Mouse (Mus musculus): ENCODE results near the gene Cd80.
"Not testable (repeated sequence)": the region's sequence is repeated elsewhere in the genome, so short reads cannot be mapped to it uniquely, and the experiment has no call there.

Gene Cd80

GRCm38 (mm10) chr16:38471697-38472506, 16.5 kb downstream of the Cd80 start:
- DNase-seq (ENCODE audit: extremely low read depth, low read depth), result no peak

DNA sequence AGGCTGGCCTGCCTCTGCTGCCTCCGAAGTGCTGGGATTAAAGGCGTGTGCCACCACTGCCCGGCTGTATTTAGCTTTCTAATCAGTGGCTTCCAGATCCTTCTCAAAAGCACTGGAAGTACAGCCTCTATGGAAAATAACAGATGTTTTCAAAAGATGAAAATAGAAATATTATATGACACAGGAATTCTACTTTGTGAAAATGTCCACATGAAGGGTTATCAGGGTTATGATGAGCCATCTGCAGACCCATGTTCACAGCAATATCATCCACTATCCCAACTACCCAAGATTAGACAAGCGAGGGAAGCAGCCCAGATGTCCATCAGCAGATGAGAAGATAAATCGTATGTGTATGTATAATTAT, 17.1 kb downstream of the Cd80 start:
- DNase-seq (ENCODE audit: extremely low read depth, low read depth), result no peak

DNA sequence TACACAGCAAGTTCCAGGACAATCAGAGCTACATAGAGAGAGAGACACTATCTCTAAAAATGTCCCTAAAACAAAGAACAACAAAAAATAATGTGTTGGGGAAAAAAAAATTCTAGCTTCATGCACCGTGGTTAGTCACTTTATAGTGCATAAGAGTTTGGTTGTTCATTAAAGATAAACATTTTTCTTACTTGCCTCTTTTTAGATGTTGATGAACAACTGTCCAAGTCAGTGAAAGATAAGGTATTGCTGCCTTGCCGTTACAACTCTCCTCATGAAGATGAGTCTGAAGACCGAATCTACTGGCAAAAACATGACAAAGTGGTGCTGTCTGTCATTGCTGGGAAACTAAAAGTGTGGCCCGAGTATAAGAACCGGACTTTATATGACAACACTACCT, 18.3 kb downstream of the Cd80 start:
- DNase-seq (ENCODE audit: extremely low read depth, low read depth), result no peak

DNA sequence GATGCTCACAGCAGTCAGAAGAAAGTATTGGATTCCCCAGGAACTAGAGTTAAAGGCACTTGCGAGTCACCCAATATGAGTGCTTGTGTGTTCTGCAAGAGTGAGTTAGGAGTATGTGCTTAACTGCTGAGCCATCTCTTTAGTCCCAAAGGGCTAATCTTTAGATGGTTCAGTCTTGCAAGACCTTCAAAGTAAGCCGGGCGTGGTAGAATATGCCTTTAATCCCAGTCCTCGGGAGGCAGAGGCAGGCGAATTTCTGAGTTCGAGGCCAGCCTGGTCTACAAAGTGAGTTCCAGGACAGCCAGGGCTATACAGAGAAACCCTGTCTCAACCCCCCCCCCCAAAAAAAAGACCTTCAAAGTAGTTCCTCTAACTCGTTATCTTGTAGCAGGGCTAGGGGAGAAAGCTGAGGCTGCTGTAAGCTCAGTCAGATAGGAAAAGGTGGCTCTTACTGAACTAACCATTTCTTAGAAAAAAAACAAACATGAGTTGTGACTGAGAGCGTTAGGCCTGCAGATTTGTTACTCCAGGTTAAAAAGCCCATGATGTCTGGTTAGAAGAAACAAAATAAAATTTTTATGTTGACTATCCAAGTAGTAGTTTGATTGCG, 19.4 kb downstream of the Cd80 start:
- no peak for DNase-seq (ENCODE audit: extremely low read depth, low read depth)

- DNase-seq (ENCODE audit: extremely low read depth, low read depth), result no peak
Observed at GRCm38 (mm10) chr16:38475681-38476311, 20.4 kb downstream of the Cd80 start.

GRCm38 (mm10) chr16:38476312-38477240, 21.2 kb downstream of the Cd80 start:
- DNase-seq (ENCODE audit: extremely low read depth, low read depth), result no peak

GRCm38 (mm10) chr16:38477241-38477608, 21.9 kb downstream of the Cd80 start:
- DNase-seq (ENCODE audit: extremely low read depth, low read depth), result not testable (repeated sequence)

DNA sequence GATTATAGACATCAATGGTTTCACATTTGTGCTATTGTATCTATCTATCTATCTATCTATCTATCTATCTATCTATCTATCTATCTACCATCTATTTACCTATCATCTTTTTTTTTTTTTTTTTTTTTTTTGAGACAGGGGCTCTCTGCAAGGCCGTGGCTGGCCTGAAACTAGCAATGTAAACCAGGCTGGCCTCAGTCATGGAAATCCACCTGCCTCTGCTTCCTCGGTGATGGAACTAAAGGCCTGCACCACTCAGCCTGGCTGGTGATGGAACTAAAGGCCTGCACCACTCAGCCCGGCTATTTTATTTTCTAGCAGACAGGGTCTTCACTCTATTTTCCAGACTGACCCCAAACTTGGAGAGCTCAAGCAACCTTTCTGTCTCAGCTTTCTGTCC, 22.9 kb downstream of the Cd80 start:
- no peak for DNase-seq (ENCODE audit: extremely low read depth, low read depth)

- DNase-seq (ENCODE audit: extremely low read depth, low read depth), result peak; percentile 36
Observed at GRCm38 (mm10) chr16:38481327-38481726, 26.0 kb downstream of the Cd80 start.

- no peak for DNase-seq (ENCODE audit: extremely low read depth, low read depth)
Observed at GRCm38 (mm10) chr16:38482780-38483562, 27.6 kb downstream of the Cd80 start.

- DNase-seq (ENCODE audit: extremely low read depth, low read depth), result no peak
Observed at GRCm38 (mm10) chr16:38483582-38484309, 28.4 kb downstream of the Cd80 start.

DNA sequence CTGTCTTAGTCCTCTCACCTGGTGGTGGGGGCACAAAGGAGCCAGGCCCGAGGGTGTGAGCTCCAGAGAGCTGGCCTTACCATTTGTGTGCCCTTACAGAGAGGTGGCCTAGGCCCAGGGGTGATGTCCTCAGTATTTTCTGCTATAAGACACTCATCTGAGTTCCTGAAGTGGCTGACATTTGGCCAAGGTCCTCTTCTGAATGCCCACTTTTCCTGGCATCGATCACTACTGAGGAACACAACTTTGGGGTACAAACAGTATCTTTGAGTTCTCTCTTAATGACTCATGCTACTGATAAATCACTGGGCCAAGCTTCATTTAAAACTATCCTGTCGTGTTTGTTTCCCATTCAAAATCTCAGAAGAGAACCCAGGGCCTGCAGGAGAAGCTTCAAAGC, 37.2 kb downstream of the Cd80 start:
- DNase-seq (ENCODE audit: extremely low read depth, low read depth), result no peak

GRCm38 (mm10) chr16:38493890-38494289, 38.5 kb downstream of the Cd80 start:
- DNase-seq (ENCODE audit: extremely low read depth, low read depth), result no peak

DNA sequence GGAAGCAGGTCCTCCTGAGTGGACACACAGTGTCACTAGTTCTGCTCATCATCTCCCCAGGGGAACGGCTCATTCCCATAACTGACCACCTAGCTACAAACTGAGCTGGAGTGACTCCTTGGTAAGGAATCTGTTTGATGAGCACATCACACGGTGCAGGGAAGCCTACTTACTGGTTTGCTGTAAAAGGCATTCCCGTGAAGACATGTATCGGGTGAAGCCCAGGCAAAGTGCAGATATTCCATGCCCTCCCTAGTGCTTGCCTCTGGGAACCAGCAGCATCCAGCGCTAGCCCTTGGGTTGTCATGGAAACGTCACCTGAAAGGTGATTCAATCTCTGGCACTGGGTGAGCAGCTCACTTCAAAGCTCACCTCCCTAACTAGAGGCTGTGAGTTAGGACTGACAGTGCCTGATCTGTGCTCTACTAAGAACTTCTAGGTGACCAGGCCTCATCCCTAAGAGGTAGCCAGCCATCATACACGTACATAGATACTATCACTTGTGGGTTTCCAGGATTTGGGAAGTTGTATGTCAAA, 41.3 kb downstream of the Cd80 start:
- DNase-seq (ENCODE audit: extremely low read depth, low read depth), result no peak

DNA sequence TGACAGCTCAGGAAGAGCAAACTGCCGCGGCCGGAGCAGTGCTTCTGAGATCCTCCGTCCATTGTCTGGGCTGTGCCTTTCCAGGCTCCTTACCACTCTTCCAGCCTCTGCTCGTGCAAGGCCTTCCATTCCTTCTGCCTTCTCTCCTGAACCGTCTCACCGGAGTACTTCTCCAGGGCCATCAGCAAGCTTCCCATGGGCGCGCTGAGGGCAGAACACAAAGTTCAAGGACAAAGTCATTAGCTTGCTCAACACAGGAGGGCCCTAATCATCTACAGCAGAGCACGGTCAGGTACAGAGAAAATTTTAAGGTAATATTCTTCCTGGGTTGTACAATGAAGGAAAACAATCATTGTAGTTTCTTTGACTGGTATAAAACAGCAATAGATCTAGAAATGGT, 47.1 kb downstream of the Cd80 start:
- DNase-seq (ENCODE audit: extremely low read depth, low read depth), result no peak

DNA sequence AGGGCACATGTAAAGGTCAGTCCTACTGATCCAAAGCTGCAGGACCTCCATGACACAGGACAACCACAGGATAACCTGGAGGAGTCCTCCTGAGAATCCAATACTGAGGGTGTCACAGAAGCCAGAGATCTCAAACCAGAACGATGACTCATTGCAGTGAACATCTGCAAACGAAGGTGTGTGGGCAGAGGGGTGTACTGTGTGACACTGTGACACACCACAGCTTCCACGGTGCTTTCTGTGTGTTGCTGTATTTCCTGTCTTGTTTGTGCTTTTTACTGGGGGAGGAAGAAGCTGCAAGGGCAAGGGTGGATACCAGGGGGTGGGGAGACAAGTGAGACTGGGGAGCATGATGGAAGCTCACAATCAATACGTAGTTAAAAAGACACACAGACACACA, 48.2 kb downstream of the Cd80 start:
- no peak for DNase-seq (ENCODE audit: extremely low read depth, low read depth)

GRCm38 (mm10) chr16:38506041-38506634, 50.8 kb downstream of the Cd80 start:
- peak; percentile 51 for DNase-seq (ENCODE audit: extremely low read depth, low read depth)

DNA sequence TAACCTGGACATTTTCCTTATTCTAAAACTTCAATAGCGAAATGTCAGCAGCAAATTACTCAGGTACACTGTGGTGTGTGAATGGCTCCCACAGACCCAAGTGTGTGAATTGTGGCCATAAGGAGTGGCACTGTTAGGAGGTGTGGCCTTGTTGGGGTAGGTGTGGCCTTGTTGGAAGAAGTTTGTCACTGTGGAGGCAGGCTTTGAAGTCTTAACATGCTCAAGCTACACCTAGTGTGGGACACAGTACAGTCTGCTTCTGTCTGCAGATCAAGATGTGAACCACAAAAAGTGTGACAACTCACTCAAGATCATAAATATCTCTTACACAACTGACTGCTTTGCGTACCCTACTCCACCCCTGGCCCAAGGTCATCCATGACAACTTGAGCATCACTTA, 55.5 kb downstream of the Cd80 start:
- no peak for DNase-seq (ENCODE audit: extremely low read depth, low read depth)

DNA sequence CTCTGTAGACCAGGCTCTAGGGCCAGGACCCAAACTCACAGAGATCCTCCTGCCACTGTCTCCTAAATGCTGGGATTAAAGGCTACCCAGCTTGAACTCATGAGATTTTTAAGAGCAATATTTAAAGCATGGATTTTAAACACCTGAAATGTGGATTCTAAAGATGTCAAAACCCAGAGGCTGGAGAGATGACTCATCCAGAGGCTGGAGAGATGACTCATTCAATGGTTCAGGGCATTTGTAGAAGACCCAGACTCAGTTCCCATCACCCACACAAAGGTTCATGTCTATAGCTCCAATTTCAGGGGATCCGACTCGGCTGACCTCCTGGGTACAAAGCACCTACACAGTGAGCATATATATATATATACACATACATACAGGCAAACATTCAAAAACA, 63.8 kb downstream of the Cd80 start:
- DNase-seq (ENCODE audit: extremely low read depth, low read depth), result no peak

Measured in MEL-GATA-1-ER (cell line).